Mouse (Mus musculus): ENCODE results near the gene Esrrg.

The Esrrg gene

GRCm38 (mm10) chr1:188163058-188163457, 554.5 kb downstream of the Esrrg start:
- DNase-seq: no peak

DNA sequence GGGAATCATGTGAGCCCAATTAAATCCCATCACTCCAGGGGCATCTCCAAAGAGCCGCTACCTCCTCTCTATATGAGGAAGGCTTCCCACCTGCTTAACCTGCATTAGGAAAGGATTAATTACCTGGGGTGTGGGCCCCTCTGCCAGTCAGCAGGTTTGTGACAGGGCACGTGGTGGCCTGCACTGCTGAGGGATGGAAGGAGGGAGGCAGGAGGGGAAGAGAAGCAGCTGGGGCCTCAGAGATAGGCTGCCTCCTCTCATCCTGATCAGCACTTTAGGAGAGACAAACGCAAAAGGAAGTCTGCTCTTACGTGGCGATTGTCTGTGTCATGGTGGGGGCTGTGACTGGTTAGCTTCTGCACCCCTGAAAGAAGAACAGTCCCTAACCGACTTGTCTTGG, 555.7 kb downstream of the Esrrg start:
- DNase-seq: no peak

DNA sequence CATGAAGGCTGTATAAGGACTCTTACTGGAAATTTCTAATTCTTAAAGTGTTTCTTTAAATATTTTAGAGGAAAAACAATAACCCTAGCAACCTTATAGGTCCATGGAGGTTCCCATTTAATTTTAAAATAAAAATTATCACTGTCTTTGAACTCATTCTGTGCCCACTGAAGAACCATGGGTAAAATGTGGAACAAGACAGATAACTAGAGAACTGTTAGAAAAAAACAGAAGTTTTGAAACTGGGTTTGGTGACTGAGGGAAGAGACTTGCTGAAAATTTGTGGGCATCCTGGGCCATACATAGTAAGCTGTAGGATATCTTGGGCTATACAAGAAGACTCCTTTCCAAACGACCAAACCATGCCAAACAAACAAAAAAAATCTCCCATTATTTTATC, 565.3 kb downstream of the Esrrg start:
- no peak for DNase-seq

- no peak for DNase-seq
Observed at GRCm38 (mm10) chr1:188182951-188183350, 574.4 kb downstream of the Esrrg start.

DNA sequence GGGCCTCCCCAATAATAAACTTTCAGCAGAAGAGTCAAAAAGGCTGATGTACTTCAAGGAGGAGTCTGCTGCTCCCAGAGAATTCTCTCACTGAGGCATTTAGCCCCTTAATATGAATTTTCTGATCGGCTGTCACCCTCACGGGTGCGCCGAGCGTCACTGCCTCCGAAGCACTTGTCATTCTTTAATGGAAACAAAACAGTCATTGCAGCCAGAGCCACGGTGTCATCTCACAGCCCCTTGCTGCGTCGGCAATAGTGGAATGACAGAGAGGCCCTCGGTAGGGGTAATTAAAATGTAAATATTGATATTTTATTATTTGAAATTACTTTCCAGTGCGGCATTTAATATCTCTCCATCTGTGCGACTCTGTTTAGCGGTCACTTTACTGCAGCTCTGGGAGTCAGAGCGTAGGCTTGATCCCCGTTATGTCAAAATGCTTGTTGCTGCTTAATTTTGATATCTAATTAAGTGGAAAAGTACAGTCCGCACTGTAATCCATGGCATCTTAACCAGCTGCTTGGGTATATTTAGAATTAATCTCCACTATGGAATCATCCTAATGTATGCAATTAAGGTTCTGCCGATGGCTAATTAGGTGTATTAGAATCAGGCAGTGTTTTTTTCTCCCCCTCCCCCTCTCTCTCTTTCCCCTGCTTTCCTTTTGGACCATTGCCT, 578.0 kb downstream of the Esrrg start:
- DNase-seq: no peak

GRCm38 (mm10) chr1:188192971-188193370, 584.4 kb downstream of the Esrrg start:
- DNase-seq: no peak

GRCm38 (mm10) chr1:188207421-188207820, 598.8 kb downstream of the Esrrg start:
- no peak for DNase-seq

DNA sequence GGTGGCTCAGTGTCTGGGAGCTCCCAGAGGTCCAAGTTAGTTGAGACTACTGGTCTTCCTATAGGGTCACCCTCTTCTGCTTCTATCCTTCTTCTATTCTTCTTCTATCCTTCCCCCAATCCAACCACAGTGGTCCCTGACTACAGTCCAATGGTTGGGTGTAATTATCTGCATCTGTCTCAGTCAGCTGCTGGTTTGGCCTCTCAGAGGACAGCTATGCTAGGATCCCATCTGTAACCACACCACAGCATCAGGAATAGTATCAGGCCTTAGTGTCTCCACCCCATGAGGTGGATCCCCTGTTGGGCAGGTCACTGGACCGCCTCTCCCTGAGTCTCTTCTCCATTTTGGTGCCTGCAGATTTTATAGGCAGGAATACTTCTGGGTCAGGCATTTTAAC, 600.4 kb downstream of the Esrrg start:
- no peak for DNase-seq

- no peak for DNase-seq
Observed at GRCm38 (mm10) chr1:188214885-188215611, 606.5 kb downstream of the Esrrg start.

DNA sequence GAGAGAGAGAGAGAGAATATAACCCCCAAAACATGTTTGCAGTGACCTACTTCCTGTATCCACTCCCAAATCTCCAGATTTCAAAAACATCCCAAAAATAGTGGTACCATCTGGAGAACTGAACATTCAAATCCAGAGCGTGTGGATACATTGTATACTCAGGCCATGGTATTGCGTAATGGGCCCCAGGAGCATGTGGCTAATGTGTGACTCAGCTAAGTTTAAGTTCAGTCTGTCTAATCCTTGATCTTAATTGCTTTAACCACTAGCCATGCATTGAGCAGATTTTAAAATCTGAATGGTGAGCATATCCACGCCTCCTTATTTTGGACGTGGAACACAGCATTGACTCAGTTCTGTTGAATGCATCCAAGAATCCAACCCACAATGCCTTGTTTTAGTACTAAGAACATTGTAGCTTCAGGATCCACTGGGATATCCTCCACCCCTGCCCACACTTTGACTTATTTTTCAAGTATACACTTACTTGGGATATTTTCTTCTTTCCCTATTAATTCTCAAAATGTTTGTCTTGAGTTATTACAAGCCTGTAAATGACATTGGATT, 612.7 kb downstream of the Esrrg start:
- no peak for DNase-seq

DNA sequence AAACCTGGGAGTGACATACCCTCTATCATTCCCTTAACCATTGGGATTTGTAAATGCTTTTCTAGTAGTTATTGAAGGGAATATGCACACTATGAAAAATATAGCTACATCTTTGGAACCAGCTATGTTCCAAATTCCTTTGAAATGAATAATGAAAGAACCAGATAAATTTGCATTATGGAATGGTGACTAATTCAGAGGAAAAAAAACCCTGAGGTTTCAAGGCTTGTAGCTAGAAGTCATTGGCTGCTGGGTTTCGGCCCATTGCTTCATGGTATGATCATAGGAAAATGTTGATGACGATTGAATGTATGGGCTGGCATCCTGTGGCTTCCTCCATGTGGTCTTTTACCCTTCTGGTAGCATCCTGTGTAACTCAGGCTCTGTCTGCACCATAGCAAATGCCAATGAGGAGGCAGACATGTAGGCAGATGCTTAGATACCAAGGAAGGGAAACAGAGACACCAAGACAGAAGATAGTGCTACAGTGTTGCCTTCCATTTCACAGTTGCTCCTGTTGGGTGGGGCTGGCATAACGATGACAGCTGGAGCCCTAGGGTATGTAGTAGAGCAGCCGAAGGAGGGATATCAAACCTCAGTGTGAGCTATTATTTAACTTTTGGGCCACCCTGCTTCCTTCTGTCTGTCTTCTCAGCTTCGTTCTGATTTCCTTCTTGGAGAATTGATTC, 624.6 kb downstream of the Esrrg start:
- no peak for DNase-seq

- no peak for DNase-seq
Observed at GRCm38 (mm10) chr1:188238636-188239035, 630.0 kb downstream of the Esrrg start.

DNA sequence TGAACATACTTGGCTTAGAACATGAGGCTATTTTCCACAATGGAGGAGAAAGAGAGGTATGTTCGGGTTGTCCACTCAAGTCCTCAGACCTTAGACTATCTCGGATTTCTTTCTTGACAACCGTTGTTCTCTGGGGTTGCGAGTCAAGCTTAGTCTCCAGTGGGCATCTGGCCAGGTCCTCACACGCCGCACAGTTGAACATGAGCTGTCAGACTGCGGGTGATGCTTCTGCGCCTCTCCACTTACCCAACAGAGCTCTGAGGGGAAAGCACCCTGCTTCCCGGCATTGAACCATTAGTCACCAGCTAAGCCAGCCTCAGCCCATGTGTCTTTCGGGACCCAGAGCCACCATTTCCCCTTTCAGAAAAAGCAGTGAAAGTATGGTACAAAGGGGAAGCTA, 633.2 kb downstream of the Esrrg start:
- DNase-seq: no peak

- DNase-seq: peak; percentile 1
Observed at GRCm38 (mm10) chr1:188257500-188257899, 648.9 kb downstream of the Esrrg start.

GRCm38 (mm10) chr1:188260259-188261107, 651.9 kb downstream of the Esrrg start:
- DNase-seq: no peak

DNA sequence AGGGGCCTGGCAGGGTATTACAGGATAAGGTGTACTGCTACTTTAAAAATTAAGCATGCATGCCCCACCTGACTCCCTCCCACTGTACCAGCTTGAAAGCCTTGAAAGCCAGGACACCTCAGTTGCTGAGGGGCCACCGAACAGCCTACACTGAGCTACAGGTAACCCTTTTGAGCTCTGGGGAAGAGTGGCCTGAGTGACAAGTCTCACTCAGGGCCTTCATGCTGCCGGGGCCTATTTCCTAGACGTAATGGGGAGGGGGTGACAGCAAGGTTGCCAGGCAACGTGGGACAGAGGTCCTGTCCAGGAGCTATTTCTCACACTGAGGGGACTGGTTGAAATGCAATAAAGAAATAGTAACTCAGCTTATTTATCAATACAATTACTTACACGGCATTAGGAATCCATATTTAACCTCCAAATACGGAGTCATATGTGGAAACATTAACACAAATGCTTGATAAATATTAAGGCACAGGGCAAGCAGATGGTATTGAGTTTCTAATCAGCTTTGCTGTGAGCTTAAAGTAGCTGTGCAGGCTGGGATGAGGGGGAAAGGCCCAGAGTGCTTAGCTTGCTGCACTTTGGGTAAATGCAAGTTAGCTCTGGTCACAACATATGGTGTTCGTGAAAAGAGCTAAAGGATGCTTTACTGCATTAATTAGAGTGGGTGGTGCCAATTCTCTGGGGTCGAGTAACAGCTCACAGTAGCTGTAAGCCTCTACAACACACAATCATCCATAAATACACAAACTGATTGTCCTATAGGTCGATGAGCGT, 653.5 kb downstream of the Esrrg start, which contains the start of gene Ush2a:
Gene Ush2a (plus strand): TSS at position 121 of the 780 bp plus-strand sequence.
- DNase-seq: no peak
